Mouse (Mus musculus) T-helper 1 cell (primary cell): ENCODE results near the gene Adamts17.

Experiments used
- in situ Hi-C: fragments of 300-600 bp; cut with MboI, MseI; formaldehyde crosslinking; loops from one replicate; pipeline ENCODE4 v1.15.1; 2025; ENCODE audit warnings: high pct_unique_total_duplicates

Adamts17 gene

GRCm38 (mm10) chr7:66931291-66931690, 91.8 kb downstream of the Adamts17 start:
- in situ Hi-C loops, result no loop called here

- in situ Hi-C loops, result no loop called here
These were observed 93.7 kb downstream of the Adamts17 start for GRCm38 (mm10) chr7:66933251-66933650.

- in situ Hi-C loops, result no loop called here
These were observed 94.5 kb downstream of the Adamts17 start for GRCm38 (mm10) chr7:66934062-66934461.

- in situ Hi-C loops, result no loop called here
These were observed 95.5 kb downstream of the Adamts17 start for GRCm38 (mm10) chr7:66935041-66935440.

GRCm38 (mm10) chr7:66936042-66936755, 96.7 kb downstream of the Adamts17 start:
- in situ Hi-C loops, result no loop called here

- in situ Hi-C loops, result no loop called here
These were observed 97.4 kb downstream of the Adamts17 start for GRCm38 (mm10) chr7:66936911-66937310.

- in situ Hi-C loops, result no loop called here
These were observed 99.7 kb downstream of the Adamts17 start for GRCm38 (mm10) chr7:66938988-66939783.

GRCm38 (mm10) chr7:66940761-66941160, 101.2 kb downstream of the Adamts17 start:
- in situ Hi-C loops, result no loop called here

GRCm38 (mm10) chr7:66949006-66949405, 109.5 kb downstream of the Adamts17 start:
- in situ Hi-C loops, result no loop called here

GRCm38 (mm10) chr7:66952921-66953320, 113.4 kb downstream of the Adamts17 start:
- in situ Hi-C loops, result no loop called here

GRCm38 (mm10) chr7:66954073-66954472, 114.5 kb downstream of the Adamts17 start:
- in situ Hi-C loops, result no loop called here

- in situ Hi-C loops, result no loop called here
These were observed 115.2 kb downstream of the Adamts17 start for GRCm38 (mm10) chr7:66954723-66955122.

GRCm38 (mm10) chr7:66955455-66955919, 116.0 kb downstream of the Adamts17 start:
- in situ Hi-C loops, result no loop called here

GRCm38 (mm10) chr7:66955978-66956377, 116.4 kb downstream of the Adamts17 start:
- in situ Hi-C loops, result no loop called here

- in situ Hi-C loops, result no loop called here
These were observed 118.2 kb downstream of the Adamts17 start for GRCm38 (mm10) chr7:66957764-66958163.

GRCm38 (mm10) chr7:66960246-66961033, 120.9 kb downstream of the Adamts17 start:
- in situ Hi-C loops, result loop anchor here (5.0 kb wide), 1 partner anchor 938 kb away; no protein-coding TSS in a partner anchor

- in situ Hi-C loops, result loop anchor here (5.0 kb wide), 1 partner anchor 940 kb away; no protein-coding TSS in a partner anchor
These were observed 123.2 kb downstream of the Adamts17 start for GRCm38 (mm10) chr7:66962736-66963135.

- in situ Hi-C loops, result loop anchor here (5.0 kb wide), 1 partner anchor 941 kb away; no protein-coding TSS in a partner anchor
These were observed 124.0 kb downstream of the Adamts17 start for GRCm38 (mm10) chr7:66963541-66963940.

- in situ Hi-C loops, result no loop called here
These were observed 127.1 kb downstream of the Adamts17 start for GRCm38 (mm10) chr7:66966541-66967205.

GRCm38 (mm10) chr7:66967206-66967919, 127.8 kb downstream of the Adamts17 start:
- in situ Hi-C loops, result no loop called here

- in situ Hi-C loops, result no loop called here
These were observed 129.1 kb downstream of the Adamts17 start for GRCm38 (mm10) chr7:66968661-66969060.
